Mouse (Mus musculus): ENCODE data around the gene Ndufaf1.

- TF ChIP-seq CTCF (IDR thresholded peaks at IDR 0.05; ENCODE audit: borderline replicate concordance, control insufficient read depth, extremely low read depth, insufficient read depth, low read length, poor library complexity) (no peak), POLR2A (IDR thresholded peaks at IDR 0.05; ENCODE audit: control insufficient read depth, extremely low read depth, insufficient read depth, low read length, poor library complexity) (no peak)
These were observed 21.3 kb downstream of the Ndufaf1 start for GRCm38 (mm10) chr2:119641214-119641912.
